Mouse (Mus musculus): ENCODE data around the gene Mmrn2. TPM values are rescaled to one million over a fixed set of nuclear protein-coding genes. Genes with fewer than 3 reads are reported as not detected.
"Not testable (repeated sequence)": the region's sequence is repeated elsewhere in the genome, so short reads cannot be mapped to it uniquely, and the experiment has no call there.

Gene Mmrn2
- total RNA-seq, 2 experiments from 2014 or later: 16.6 to 20.1 TPM

- intact Hi-C loops (cut with DNase I; ENCODE audit: low total_unique reads): loop anchor here (5.0 kb wide), 1 partner anchor 82 kb away; no protein-coding TSS in a partner anchor
- no peak for DNase-seq
Observed at GRCm38 (mm10) chr14:34359676-34360244, 15.5 kb upstream of the Mmrn2 start.

- intact Hi-C loops (cut with DNase I; ENCODE audit: low total_unique reads): loop anchor here (5.0 kb wide), 1 partner anchor 83 kb away; no protein-coding TSS in a partner anchor
Observed at GRCm38 (mm10) chr14:34360251-34360650, 15.0 kb upstream of the Mmrn2 start.

GRCm38 (mm10) chr14:34362135-34362534 is 13.1 kb upstream of the Mmrn2 start:
- DNase-seq: no peak
- intact Hi-C loops (cut with DNase I; ENCODE audit: low total_unique reads): loop anchor here (5.0 kb wide), 1 partner anchor 85 kb away; no protein-coding TSS in a partner anchor

More at GRCm38 (mm10) chr14:34360251-34360650, 15.0 kb upstream of the Mmrn2 start:
- no peak for DNase-seq

GRCm38 (mm10) chr14:34362726-34363445 is 12.4 kb upstream of the Mmrn2 start:
- peak; percentile 67 for DNase-seq
- intact Hi-C loops (cut with DNase I; ENCODE audit: low total_unique reads): loop anchor here (5.0 kb wide), 1 partner anchor 86 kb away; no protein-coding TSS in a partner anchor

- intact Hi-C loops (cut with DNase I; ENCODE audit: low total_unique reads): loop anchor here (5.0 kb wide), 1 partner anchor 86 kb away; no protein-coding TSS in a partner anchor
Observed at GRCm38 (mm10) chr14:34363490-34364253, 11.6 kb upstream of the Mmrn2 start.

GRCm38 (mm10) chr14:34364254-34365146 is 10.8 kb upstream of the Mmrn2 start:
- not testable (repeated sequence) for DNase-seq
- intact Hi-C loops (cut with DNase I; ENCODE audit: low total_unique reads): loop anchor here (5.0 kb wide), 1 partner anchor 87 kb away; no protein-coding TSS in a partner anchor

More at GRCm38 (mm10) chr14:34363490-34364253, 11.6 kb upstream of the Mmrn2 start:
- DNase-seq: peak; percentile 84

- DNase-seq: no peak
- intact Hi-C loops (cut with DNase I; ENCODE audit: low total_unique reads): no loop called here
Observed at GRCm38 (mm10) chr14:34365147-34365507, 10.1 kb upstream of the Mmrn2 start.

- intact Hi-C loops (cut with DNase I; ENCODE audit: low total_unique reads): no loop called here
Observed at GRCm38 (mm10) chr14:34370203-34370602, 5.1 kb upstream of the Mmrn2 start.

GRCm38 (mm10) chr14:34370921-34371320 is 4.3 kb upstream of the Mmrn2 start:
- no peak for DNase-seq
- intact Hi-C loops (cut with DNase I; ENCODE audit: low total_unique reads): no loop called here

More at GRCm38 (mm10) chr14:34370203-34370602, 5.1 kb upstream of the Mmrn2 start:
- no peak for DNase-seq

- DNase-seq: no peak
- intact Hi-C loops (cut with DNase I; ENCODE audit: low total_unique reads): loop anchor here (2.0 kb wide), 1 partner anchor 29 kb away; no protein-coding TSS in a partner anchor
Observed at GRCm38 (mm10) chr14:34371763-34372162, 3.5 kb upstream of the Mmrn2 start.

GRCm38 (mm10) chr14:34372646-34373045 is 2.6 kb upstream of the Mmrn2 start:
- intact Hi-C loops (cut with DNase I; ENCODE audit: low total_unique reads): loop anchor here (2.0 kb wide), 1 partner anchor 28 kb away; no protein-coding TSS in a partner anchor
- DNase-seq: peak; percentile 59

GRCm38 (mm10) chr14:34373581-34373980 is 1.7 kb upstream of the Mmrn2 start:
- DNase-seq: no peak
- intact Hi-C loops (cut with DNase I; ENCODE audit: low total_unique reads): loop anchor here (2.0 kb wide), 1 partner anchor 27 kb away; no protein-coding TSS in a partner anchor

GRCm38 (mm10) chr14:34374577-34374976 is 688 bp upstream of the Mmrn2 start, which contains the start of gene Sncg:
TSS of gene Sncg (minus strand) at chr14:34374789.
- intact Hi-C loops (cut with DNase I; ENCODE audit: low total_unique reads): no loop called here
- DNase-seq: no peak

GRCm38 (mm10) chr14:34375941-34376340 is 676 bp downstream of the Mmrn2 start:
- DNase-seq: no peak
- intact Hi-C loops (cut with DNase I; ENCODE audit: low total_unique reads): no loop called here

- intact Hi-C loops (cut with DNase I; ENCODE audit: low total_unique reads): no loop called here
Observed at GRCm38 (mm10) chr14:34377121-34377520, 1.9 kb downstream of the Mmrn2 start.

GRCm38 (mm10) chr14:34378560-34379331 is 3.5 kb downstream of the Mmrn2 start:
- intact Hi-C loops (cut with DNase I; ENCODE audit: low total_unique reads): no loop called here
- DNase-seq: peak; percentile 46

More at GRCm38 (mm10) chr14:34377121-34377520, 1.9 kb downstream of the Mmrn2 start:
- no peak for DNase-seq

- intact Hi-C loops (cut with DNase I; ENCODE audit: low total_unique reads): no loop called here
- no peak for DNase-seq
Observed at GRCm38 (mm10) chr14:34382921-34383704, 7.8 kb downstream of the Mmrn2 start.

All from gastrocnemius, postnatal 14 days (tissue).